Mouse (Mus musculus): ENCODE results near the gene Ccdc24. TPM values are rescaled to one million over a fixed set of nuclear protein-coding genes. Genes with fewer than 3 reads are reported as not detected.

The Ccdc24 gene
- polyA plus RNA-seq, 1 experiment from 2014 or later = 1.6 TPM

DNA sequence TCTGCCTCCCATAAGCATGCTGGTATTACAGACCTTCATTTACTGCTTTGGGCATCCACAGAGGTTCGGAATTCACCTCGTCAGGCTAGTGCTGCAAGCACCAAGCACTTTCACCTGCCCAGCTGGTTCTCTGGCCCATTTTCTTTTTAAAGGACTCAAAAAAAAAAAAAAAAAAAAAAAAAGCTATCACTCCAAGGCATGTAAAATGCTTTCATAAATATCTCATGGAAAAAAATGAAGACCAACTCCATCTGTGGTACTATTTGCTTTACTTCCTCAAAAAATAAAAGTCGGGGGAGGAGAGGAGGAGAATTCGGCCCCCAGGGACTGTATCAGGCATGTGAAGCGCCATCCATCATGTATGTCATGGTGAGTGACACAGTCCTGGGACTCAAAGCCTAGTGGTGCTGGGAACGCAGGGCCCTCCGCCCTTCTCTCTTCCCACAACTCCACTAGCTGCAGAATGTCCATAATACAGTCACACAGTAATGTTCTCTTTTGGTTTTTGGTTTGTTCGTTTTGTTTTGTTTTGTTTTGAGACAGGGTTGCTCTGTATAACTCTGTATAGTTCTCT is 43.7 kb downstream of the Ccdc24 start:
- Histone ChIP-seq H3K4me2 (no peak overlapping the region), H3K4me3 (replicated peaks) (no peak overlapping the region), H3K27ac (replicated peaks) (no peak overlapping the region), H3K9me3 (replicated peaks) (no peaks in the 10 kb centered on the region), H3K9ac (replicated peaks) (no peak overlapping the region), H3K27me3 (replicated peaks) (0 out of 2 replicates have a peak, but pooled peaks cover 14% of the 10 kb centered on the region), H3K36me3 (no peaks in the 10 kb centered on the region), H3K4me1 (peaks cover 11% of the 10 kb centered on the region)
- WGBS = 79% methylated on average over 8 of the region's 8 CpGs
- no peak for ATAC-seq (ENCODE audit: low FRiP score)

DNA sequence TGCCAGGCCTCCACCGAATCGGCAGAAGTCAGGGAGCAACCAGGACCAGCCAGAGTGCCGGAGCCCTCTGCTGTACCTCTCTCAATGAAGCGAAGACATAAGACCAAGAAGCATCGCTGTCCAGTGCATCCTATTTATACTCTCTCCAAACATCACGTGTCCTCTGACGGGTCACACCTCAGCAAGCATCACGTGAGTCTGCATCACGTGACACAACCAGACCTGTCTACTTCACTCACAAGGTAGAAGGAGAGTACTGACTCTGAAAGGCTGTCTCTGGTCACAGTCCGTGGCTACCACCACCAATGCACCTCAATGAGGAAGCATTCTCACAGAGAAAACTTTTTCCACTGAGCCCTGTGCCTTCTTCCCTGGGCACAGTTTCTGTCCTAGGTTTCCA is 54.3 kb downstream of the Ccdc24 start:
- no peak overlapping the region for H3K4me3 ChIP-seq (replicated peaks)
- no peak overlapping the region for H3K9ac ChIP-seq (replicated peaks)
- no peak for ATAC-seq (ENCODE audit: low FRiP score)
- no peaks in the 10 kb centered on the region for H3K9me3 ChIP-seq (replicated peaks)
- no peaks in the 10 kb centered on the region for H3K27me3 ChIP-seq (replicated peaks)
- H3K27ac ChIP-seq (replicated peaks) = no peak overlapping the region
- no peak overlapping the region for H3K4me2 ChIP-seq
- WGBS = 95% methylated on average over 10 of the region's 10 CpGs
- H3K36me3 ChIP-seq = no peaks in the 10 kb centered on the region
- no peaks in the 10 kb centered on the region for H3K4me1 ChIP-seq

DNA sequence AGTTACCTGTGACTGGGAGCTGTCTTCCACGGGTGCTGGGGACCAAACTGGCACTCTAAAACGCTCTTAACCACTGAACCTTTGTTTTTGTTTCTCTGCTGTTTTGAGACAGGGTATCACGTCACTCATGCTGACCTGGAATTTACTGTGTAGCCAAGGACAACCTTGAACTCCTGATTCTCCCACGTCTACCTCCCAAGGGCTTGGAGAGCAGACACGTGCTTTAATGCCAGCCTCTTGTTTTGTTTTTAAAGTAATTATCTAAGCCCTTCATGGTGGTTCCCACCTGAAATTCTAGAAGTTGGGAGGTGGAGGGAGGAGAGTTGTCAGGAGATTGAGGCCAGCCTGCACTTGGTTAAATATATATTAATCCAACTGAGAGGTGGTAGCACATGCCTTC is 55.6 kb downstream of the Ccdc24 start:
- H3K36me3 ChIP-seq = no peaks in the 10 kb centered on the region
- 80% methylated on average over 5 of the region's 5 CpGs for WGBS
- H3K4me3 ChIP-seq (replicated peaks) = no peak overlapping the region
- no peak overlapping the region for H3K9ac ChIP-seq (replicated peaks)
- H3K4me1 ChIP-seq = no peaks in the 10 kb centered on the region
- H3K9me3 ChIP-seq (replicated peaks) = no peaks in the 10 kb centered on the region
- no peaks in the 10 kb centered on the region for H3K27me3 ChIP-seq (replicated peaks)
- no peak overlapping the region for H3K4me2 ChIP-seq
- no peak for ATAC-seq (ENCODE audit: low FRiP score)
- H3K27ac ChIP-seq (replicated peaks) = no peak overlapping the region

Other genes with a start within 250 kb of the Ccdc24 start
- 70.7 and 73.1 TPM in 2 replicates for gene Dmap1, start 190.3 kb downstream of the Ccdc24 start, polyA plus RNA-seq (2015; fragmentation: Nextera tagmentation; extraction: Ambion mirVana)
- not detected in 2 replicates for gene Gm12845, start 148.1 kb downstream of the Ccdc24 start, polyA plus RNA-seq (2015; fragmentation: Nextera tagmentation; extraction: Ambion mirVana)
- gene Klf17, start 106.9 kb downstream of the Ccdc24 start, polyA plus RNA-seq (2015; fragmentation: Nextera tagmentation; extraction: Ambion mirVana) = not detected in 2 replicates
- 51.5 and 52.5 TPM in 2 replicates for gene Slc6a9, start 38.1 kb downstream of the Ccdc24 start, polyA plus RNA-seq (2015; fragmentation: Nextera tagmentation; extraction: Ambion mirVana)
- 49.6 and 58.6 TPM in 2 replicates for gene B4galt2, start 10.9 kb upstream of the Ccdc24 start, polyA plus RNA-seq (2015; fragmentation: Nextera tagmentation; extraction: Ambion mirVana)
- gene Atp6v0b, start 14.8 kb upstream of the Ccdc24 start, polyA plus RNA-seq (2015; fragmentation: Nextera tagmentation; extraction: Ambion mirVana) = 544 and 626 TPM in 2 replicates
- gene Dph2, start 19.5 kb upstream of the Ccdc24 start, polyA plus RNA-seq (2015; fragmentation: Nextera tagmentation; extraction: Ambion mirVana) = 21.3 and 21.8 TPM in 2 replicates
- gene Ipo13, start 42.4 kb upstream of the Ccdc24 start, polyA plus RNA-seq (2015; fragmentation: Nextera tagmentation; extraction: Ambion mirVana) = 56.9 and 59.3 TPM in 2 replicates
- gene Artn, start 57.2 kb upstream of the Ccdc24 start, polyA plus RNA-seq (2015; fragmentation: Nextera tagmentation; extraction: Ambion mirVana) = 1.1 and 2.3 TPM in 2 replicates

Data from neural tube, embryonic 15.5 days (tissue).